Mouse (Mus musculus): Measurements from ENCODE around the gene Gm45711. TPM values are rescaled to one million over a fixed set of nuclear protein-coding genes. Genes with fewer than 3 reads are reported as not detected.
"Not testable (repeated sequence)": the region's sequence is repeated elsewhere in the genome, so short reads cannot be mapped to it uniquely, and the experiment has no call there.

Gene Gm45711
- polyA plus RNA-seq (2012; rRNA removed), result not detected in 2 replicates

DNA sequence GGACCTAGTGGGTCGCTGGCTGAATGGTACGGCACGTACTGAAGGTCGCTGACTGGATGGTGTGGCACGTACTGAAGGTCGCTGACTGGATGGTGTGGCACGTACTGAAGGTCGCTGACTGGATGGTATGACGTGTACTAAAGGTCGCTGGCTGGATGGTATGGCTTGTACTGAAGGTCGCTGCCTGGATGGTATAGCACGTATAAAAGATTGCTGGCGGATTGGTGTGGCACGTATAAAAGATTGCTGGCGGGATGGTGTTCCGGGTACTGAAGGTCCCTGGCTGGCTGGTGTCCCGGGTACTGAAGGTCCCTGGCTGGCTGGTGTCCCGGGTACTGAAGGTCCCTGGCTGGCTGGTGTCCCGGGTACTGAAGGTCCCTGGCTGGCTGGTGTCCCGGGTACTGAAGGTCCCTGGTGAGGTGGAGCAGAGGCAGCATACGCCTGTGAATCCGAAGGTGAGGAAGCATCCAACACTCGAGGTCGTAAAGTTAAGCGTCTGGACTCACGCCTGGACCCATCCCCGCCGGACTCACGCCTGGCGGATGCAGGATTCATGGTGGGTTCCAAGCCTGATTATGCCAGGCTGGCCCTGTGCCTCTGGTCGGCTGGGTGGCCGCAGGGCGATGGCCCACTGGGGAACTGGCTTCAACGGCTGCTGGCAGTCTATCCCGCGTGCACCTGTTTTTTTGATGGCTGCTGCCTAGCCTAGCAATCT, at the start of gene Gm45711, which contains the start of gene Cmtm1:
TSS of gene Gm45711 (minus strand) at position 641 of the 715 bp plus-strand sequence.
TSS of gene Cmtm1 (minus strand) at position 705 of the 715 bp plus-strand sequence.
- H3K4me1 ChIP-seq (ENCODE audit: control insufficient read depth, insufficient read depth, low read length); H3K27ac ChIP-seq (ENCODE audit: insufficient read depth, low read length); H3K4me3 ChIP-seq (ENCODE audit: insufficient read depth, low read length): not testable (repeated sequence)

DNA sequence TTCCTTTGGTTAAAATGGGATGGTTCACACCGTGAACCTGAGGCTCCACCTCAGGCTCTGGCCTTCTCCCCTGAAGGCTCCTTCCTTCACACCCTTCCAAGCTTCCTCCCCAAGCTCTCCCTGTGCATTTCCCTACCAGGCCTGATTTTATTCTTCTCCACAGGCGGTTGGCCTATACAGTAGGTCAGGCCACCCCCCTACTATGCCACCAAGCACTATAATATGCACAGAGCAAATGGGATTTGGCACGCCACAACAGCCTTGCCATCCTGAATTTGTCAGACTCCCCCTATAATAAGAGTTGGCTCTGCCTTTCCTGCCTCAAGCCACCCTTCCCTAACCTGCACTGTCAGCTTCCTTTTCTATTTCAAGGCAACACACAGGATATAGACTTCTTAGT, 48.8 kb upstream of the Gm45711 start:
- TF ChIP-seq CTCF (IDR thresholded peaks at IDR 0.05; ENCODE audit: extremely low read depth, insufficient read depth, low read length) (no peak), POLR2A (IDR thresholded peaks at IDR 0.05; ENCODE audit: extremely low read depth, insufficient read depth, low read length) (no peak)
- Histone ChIP-seq H3K4me1 (ENCODE audit: control insufficient read depth, insufficient read depth, low read length) (no peaks in the 10 kb centered on the region), H3K27ac (ENCODE audit: insufficient read depth, low read length) (no peak overlapping the region), H3K4me3 (ENCODE audit: insufficient read depth, low read length) (no peak overlapping the region)

DNA sequence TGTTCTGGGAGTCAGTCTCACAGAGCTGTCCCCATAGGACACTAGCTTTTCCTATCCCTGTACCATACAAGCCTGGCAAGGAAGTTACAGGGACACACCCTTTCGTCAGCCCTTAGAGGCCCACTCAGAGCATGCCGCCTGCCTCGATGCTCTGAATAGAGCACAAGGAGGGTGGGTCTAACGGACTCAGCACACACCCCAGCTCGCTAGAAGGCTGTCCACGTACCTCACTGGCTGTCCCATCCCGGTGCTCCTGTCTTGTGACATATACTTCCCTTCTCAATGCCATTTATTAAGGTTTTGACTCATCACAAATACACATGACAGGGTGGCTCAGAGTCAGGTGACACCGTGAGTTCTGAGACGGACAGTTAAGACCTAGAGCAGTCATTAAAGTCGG, 44.6 kb upstream of the Gm45711 start:
- Histone ChIP-seq H3K27ac (ENCODE audit: insufficient read depth, low read length) (no peak overlapping the region), H3K4me1 (ENCODE audit: control insufficient read depth, insufficient read depth, low read length) (no peaks in the 10 kb centered on the region), H3K4me3 (ENCODE audit: insufficient read depth, low read length) (no peak overlapping the region)
- TF ChIP-seq POLR2A (IDR thresholded peaks at IDR 0.05; ENCODE audit: extremely low read depth, insufficient read depth, low read length) (no peak), CTCF (IDR thresholded peaks at IDR 0.05; ENCODE audit: extremely low read depth, insufficient read depth, low read length) (no peak)

DNA sequence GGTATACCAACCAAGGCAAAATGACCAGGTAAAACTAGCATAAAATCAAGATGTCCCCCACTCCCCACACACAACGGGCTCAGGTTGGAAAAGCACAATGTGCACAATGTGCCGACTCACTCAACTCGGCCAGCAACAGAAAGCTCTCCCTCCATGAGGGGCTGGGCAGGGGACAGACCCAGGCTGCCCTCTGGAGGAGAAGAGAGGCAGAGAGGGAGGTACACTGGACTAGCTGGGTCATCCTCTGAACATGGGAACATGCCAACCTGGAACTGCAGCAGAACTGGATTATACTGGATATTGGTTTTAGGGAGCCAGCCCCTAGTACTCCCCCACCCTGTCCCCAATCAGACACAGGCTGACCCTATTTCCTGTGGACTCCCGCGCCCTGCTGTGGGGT, 43.3 kb upstream of the Gm45711 start:
- no peak overlapping the region for H3K27ac ChIP-seq (ENCODE audit: insufficient read depth, low read length)
- no peaks in the 10 kb centered on the region for H3K4me1 ChIP-seq (ENCODE audit: control insufficient read depth, insufficient read depth, low read length)
- TF ChIP-seq POLR2A (IDR thresholded peaks at IDR 0.05; ENCODE audit: extremely low read depth, insufficient read depth, low read length), result no peak
- peak; percentile 32; the same call in 1 of the 2 replicates for TF ChIP-seq CTCF (IDR thresholded peaks at IDR 0.05; ENCODE audit: extremely low read depth, insufficient read depth, low read length)
- H3K4me3 ChIP-seq (ENCODE audit: insufficient read depth, low read length), result no peak overlapping the region

DNA sequence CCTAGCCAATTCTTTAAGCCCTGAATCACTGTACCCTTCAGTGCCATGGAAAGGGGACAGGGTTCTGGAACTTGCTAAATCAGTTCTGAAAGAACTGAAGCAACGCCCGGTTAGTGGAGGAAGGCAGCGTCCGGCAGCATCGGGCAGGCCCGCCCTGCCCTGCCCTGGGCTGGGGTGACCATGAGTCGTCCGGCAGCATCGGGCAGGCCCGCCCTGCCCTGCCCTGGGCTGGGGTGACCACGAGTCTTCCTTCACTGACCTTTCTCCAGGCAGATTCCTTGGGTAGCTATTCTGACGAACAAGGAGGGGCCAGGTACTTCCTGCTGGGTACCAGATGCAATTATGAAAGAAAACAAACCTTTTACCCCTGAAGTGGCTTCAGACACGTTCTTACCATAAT, 40.2 kb upstream of the Gm45711 start:
- TF ChIP-seq CTCF (IDR thresholded peaks at IDR 0.05; ENCODE audit: extremely low read depth, insufficient read depth, low read length) (no peak), POLR2A (IDR thresholded peaks at IDR 0.05; ENCODE audit: extremely low read depth, insufficient read depth, low read length) (no peak)
- no peaks in the 10 kb centered on the region for H3K4me1 ChIP-seq (ENCODE audit: control insufficient read depth, insufficient read depth, low read length)
- H3K27ac ChIP-seq (ENCODE audit: insufficient read depth, low read length), result no peak overlapping the region
- H3K4me3 ChIP-seq (ENCODE audit: insufficient read depth, low read length), result no peak overlapping the region

DNA sequence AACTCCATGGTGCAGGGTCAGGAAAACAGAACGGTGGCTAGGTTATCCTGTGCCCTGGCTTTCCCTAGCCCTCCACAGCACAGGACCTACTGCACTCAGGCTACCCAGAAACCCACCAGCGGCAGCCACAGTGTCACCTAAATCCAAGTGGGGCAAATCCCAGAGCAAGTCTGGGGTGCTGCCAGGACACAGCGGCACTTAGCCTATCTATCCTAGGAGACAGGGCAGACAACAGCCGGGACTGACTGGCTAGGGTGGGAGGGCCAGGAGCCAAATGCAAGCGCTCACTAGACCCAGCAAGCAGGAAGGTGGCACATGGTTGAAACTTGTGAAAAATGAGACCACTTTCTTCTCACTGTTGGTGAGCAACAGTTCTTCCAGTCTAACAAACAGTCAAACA, 39.1 kb upstream of the Gm45711 start:
- TF ChIP-seq POLR2A (IDR thresholded peaks at IDR 0.05; ENCODE audit: extremely low read depth, insufficient read depth, low read length) (no peak), CTCF (IDR thresholded peaks at IDR 0.05; ENCODE audit: extremely low read depth, insufficient read depth, low read length) (no peak)
- H3K4me3 ChIP-seq (ENCODE audit: insufficient read depth, low read length), result no peak overlapping the region
- no peak overlapping the region for H3K27ac ChIP-seq (ENCODE audit: insufficient read depth, low read length)
- H3K4me1 ChIP-seq (ENCODE audit: control insufficient read depth, insufficient read depth, low read length), result no peaks in the 10 kb centered on the region

DNA sequence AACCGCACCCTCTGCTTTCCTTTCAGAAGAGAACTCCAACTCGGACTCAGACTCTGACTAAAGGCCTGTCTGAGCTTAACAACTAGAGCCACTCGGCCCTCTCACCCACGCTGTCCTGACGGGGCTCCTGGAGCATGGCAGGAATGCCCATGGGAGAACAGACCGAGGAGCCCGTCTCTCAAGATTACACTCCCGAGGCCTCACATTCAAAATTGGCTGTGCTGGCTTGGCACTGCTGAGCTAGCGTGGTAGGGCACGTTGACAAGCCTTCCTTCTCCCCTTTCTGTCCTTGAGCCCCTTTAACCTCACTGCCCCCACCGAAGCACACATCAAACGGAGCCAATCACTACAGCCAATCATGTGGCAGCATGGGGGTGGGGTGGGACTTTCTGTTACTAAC, 36.8 kb upstream of the Gm45711 start:
- TF ChIP-seq CTCF (IDR thresholded peaks at IDR 0.05; ENCODE audit: extremely low read depth, insufficient read depth, low read length) (no peak), POLR2A (IDR thresholded peaks at IDR 0.05; ENCODE audit: extremely low read depth, insufficient read depth, low read length) (no peak)
- H3K4me1 ChIP-seq (ENCODE audit: control insufficient read depth, insufficient read depth, low read length), result no peaks in the 10 kb centered on the region
- H3K27ac ChIP-seq (ENCODE audit: insufficient read depth, low read length), result no peak overlapping the region

DNA sequence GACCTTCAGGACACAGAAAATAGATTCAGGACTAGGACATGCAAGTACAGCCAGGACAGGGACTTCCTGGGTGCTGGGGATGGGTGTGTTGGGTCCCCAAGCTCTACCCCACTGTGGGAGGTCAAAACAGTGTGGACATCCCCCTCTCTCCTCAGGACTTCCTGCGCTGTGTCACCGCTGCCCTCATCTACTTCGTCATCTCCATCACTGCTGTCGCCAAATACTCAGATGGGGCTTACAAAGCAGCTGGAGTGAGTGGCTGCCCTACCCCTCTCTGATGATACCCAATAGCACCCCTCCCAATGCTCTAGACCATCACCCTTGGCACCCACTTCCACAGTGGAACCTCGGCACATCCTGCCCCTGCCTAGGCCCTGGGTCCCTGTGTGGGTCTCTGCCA, 34.7 kb upstream of the Gm45711 start:
- H3K4me3 ChIP-seq (ENCODE audit: insufficient read depth, low read length), result no peak overlapping the region
- TF ChIP-seq POLR2A (IDR thresholded peaks at IDR 0.05; ENCODE audit: extremely low read depth, insufficient read depth, low read length), result no peak
- no peak for TF ChIP-seq CTCF (IDR thresholded peaks at IDR 0.05; ENCODE audit: extremely low read depth, insufficient read depth, low read length)
- H3K4me1 ChIP-seq (ENCODE audit: control insufficient read depth, insufficient read depth, low read length), result no peaks in the 10 kb centered on the region

More for the DNA sequence above, 36.8 kb upstream of the Gm45711 start:
- H3K4me3 ChIP-seq (ENCODE audit: insufficient read depth, low read length), result no peak overlapping the region

DNA sequence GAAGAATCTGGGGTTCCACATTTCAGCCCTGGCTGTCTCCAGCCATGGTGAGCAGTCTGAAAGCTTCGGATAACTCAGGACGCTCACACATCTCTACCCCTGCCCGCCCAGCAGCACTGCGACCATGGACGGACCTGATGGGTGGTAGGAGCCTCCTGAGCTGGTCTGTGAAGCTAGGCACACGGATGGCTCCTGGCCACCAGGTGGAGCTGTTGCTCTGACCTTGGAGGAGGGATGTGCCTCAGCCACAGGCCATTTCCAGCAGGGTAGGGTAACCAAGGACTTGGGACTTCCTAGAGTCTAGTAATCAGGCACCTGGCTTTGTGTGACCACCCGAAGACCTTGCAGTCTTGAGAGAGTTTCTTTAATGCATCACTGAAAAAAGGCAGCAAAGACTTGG, 34.1 kb upstream of the Gm45711 start:
- no peaks in the 10 kb centered on the region for H3K4me1 ChIP-seq (ENCODE audit: control insufficient read depth, insufficient read depth, low read length)

More for the DNA sequence above, 34.7 kb upstream of the Gm45711 start:
- H3K27ac ChIP-seq (ENCODE audit: insufficient read depth, low read length), result no peak overlapping the region

DNA sequence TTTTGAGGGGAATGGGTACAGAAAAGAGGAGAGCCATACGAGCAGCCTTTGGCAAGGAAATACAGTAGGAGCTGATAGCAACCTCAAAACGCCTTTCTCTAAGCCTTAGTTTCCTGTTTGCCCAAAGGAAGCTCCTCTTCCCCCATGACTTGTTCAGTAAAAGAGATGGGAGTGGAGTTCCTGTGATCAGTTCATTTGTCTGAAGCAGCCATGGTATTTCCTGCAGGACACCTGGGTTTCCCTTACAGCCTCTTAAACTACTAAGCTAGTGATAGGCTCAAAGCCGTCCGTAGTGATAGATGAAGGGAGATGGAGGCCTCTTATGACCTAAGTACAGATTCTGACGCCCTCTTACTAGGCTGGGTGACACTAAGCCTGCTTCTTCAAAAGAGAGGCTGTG, 32.5 kb upstream of the Gm45711 start:
- no peak for TF ChIP-seq POLR2A (IDR thresholded peaks at IDR 0.05; ENCODE audit: extremely low read depth, insufficient read depth, low read length)
- no peak for TF ChIP-seq CTCF (IDR thresholded peaks at IDR 0.05; ENCODE audit: extremely low read depth, insufficient read depth, low read length)
- Histone ChIP-seq H3K4me1 (ENCODE audit: control insufficient read depth, insufficient read depth, low read length) (no peaks in the 10 kb centered on the region), H3K27ac (ENCODE audit: insufficient read depth, low read length) (no peak overlapping the region), H3K4me3 (ENCODE audit: insufficient read depth, low read length) (no peak overlapping the region)

More for the DNA sequence above, 34.1 kb upstream of the Gm45711 start:
- Histone ChIP-seq H3K27ac (ENCODE audit: insufficient read depth, low read length) (no peak overlapping the region), H3K4me3 (ENCODE audit: insufficient read depth, low read length) (no peak overlapping the region)
- TF ChIP-seq CTCF (IDR thresholded peaks at IDR 0.05; ENCODE audit: extremely low read depth, insufficient read depth, low read length) (peak; percentile 96), POLR2A (IDR thresholded peaks at IDR 0.05; ENCODE audit: extremely low read depth, insufficient read depth, low read length) (no peak)

All from cortical plate, adult 2 months (tissue).